Mouse (Mus musculus) bone marrow, adult 2 months (tissue): ENCODE measurements around the gene Grm7.

ENCODE experiments used
- CTCF ChIP-seq: fragments of 200-500 bp; IDR thresholded peaks from 2 replicates; pipeline ENCODE4 v1.5.1; 2011; ENCODE audit warnings: low read length, control low read depth; ENCODE audit not compliant: control insufficient read depth, insufficient read depth
- POLR2A ChIP-seq: fragments of 200-500 bp; IDR thresholded peaks from 2 replicates; pipeline ENCODE4 v1.6.1; 2011; ENCODE audit warnings: low read depth, mild to moderate bottlenecking, control low read depth, low read length, borderline replicate concordance; ENCODE audit not compliant: control insufficient read depth

DNA sequence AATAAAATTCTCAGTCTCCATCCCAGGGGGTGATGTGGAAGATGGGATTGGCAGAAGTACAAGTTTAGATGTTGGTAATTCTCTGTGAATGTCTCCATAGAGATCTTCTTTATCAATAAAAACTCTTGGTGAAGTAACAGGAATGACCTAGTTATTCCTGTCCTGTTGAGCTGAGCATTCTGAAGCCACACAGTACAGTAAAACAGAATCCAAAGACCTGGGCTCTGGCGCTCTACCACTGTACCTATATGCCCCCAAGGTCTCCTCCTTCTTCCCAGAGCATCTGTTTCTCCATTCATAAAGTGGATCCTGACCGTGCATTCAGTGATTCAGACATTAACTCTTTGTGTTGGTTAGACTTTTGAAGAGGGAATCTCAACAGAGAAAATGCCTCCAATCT is 735.3 kb downstream of the Grm7 start:
- TF ChIP-seq CTCF (no peak), POLR2A (no peak)
